Comparison of ENCODE assay signal across 11 mouse cellular contexts in the genomic region with DNA sequence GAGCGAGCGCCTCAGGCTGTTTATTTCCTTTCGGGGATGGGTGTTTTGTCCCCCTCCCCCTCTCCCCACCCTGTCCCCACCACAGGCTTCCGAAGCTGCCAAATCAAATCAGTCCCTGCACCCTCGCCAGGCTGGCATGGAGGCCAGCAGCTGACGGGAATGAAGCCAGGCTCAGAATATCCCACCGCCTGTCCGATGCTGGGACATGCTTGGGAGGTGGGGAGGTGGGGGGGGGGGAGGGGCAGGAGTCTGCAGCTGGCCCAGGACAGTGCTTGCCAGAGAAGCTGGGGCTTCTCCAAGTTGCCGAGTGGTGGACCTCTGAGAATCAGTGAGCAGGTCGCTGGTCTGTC. TPM values are rescaled to one million over a fixed set of nuclear protein-coding genes. Genes with fewer than 3 reads are reported as not detected.
DNase-seq lines count a peak whose midpoint lies in the region; TF ChIP-seq lines count a peak whose summit lies in the region.
"Had no signal": no experiment of that assay in that cellular context is flagged by ENCODE, and none has a peak within 500 bp of the region (broad histone marks: within the 10 kb centered on the region; RNA-seq: fewer than 3 reads in every experiment).

No protein-coding gene starts in this region.

- TF ChIP-seq EP300 in heart, adult 2 months (IDR thresholded peaks at IDR 0.05; ENCODE audit: insufficient read depth, low read depth, low read length) = no peak

- peaks cover 63% of the 10 kb centered on the region for H3K4me1 ChIP-seq in heart, adult 2 months (ENCODE audit: control insufficient read depth, insufficient read depth, low read length)

- no peak for TF ChIP-seq POLR2A in heart, adult 2 months (IDR thresholded peaks at IDR 0.05; ENCODE audit: insufficient read depth, low read depth, low read length)

- H3K27me3 ChIP-seq in heart, adult 2 months (ENCODE audit: control insufficient read depth, insufficient read depth, low read length) = no peaks in the 10 kb centered on the region

- peak; percentile 63 for DNase-seq in layer of hippocampus, adult 11-12 months (ENCODE audit: low spot score)
- DNase-seq in layer of hippocampus, postnatal 25 days (ENCODE audit: extremely low spot score in 1 of 2, low spot score in 1 of 2) = no peak
- DNase-seq in brain, embryonic 18.5 days (ENCODE audit: low read depth, low spot score) = peak; percentile 52
- peak; percentile 74 to 84 for DNase-seq in heart, adult 2 months
- peak; percentile 81 for DNase-seq in layer of hippocampus, postnatal 10 days (ENCODE audit: low spot score in 2 of 2)
- DNase-seq in spleen, postnatal 36 days (ENCODE audit: low spot score in 2 of 2) = no peak
- DNase-seq in thymus, postnatal 36 days = no peak
- no peak for DNase-seq in adipocyte (ENCODE audit: low spot score)
- DNase-seq: spleen, adult 18-20 months had no signal

- H3K9ac ChIP-seq in heart, adult 2 months (ENCODE audit: low read depth, low read length) = peak overlapping the region; percentile 16
- H3K9ac ChIP-seq: embryonic facial prominence, embryonic 13.5 days had no signal

- 17% methylated on average over 10 of the region's 10 CpGs for WGBS in heart, adult 2 months

- intact Hi-C loops in heart, adult 2 months (cut with DNase I) = no loop called here

- peaks cover 8% of the 10 kb centered on the region for H3K36me3 ChIP-seq in heart, adult 2 months (ENCODE audit: control insufficient read depth, insufficient read depth, low read length)
- H3K36me3 ChIP-seq: embryonic facial prominence, embryonic 13.5 days had no signal

- H3K79me2 ChIP-seq in heart, adult 2 months (replicated peaks; ENCODE audit: control insufficient read depth, insufficient read depth, low read length) = 0 out of 2 replicates have a peak, but pooled peaks cover 1% of the 10 kb centered on the region

- peak overlapping the region; percentile 78 for H3K27ac ChIP-seq in heart, adult 2 months
- H3K27ac ChIP-seq: embryonic facial prominence, embryonic 13.5 days; kidney, postnatal 0 days had no signal

- TF ChIP-seq CTCF in heart, adult 2 months (IDR thresholded peaks at IDR 0.05) = no peak

- peak overlapping the region; percentile 23; the same call in 1 of the 2 replicates for H3K4me3 ChIP-seq in heart, adult 2 months
- H3K4me3 ChIP-seq: embryonic facial prominence, embryonic 13.5 days had no signal

RNA-seq across cellular contexts. Expression of a gene that starts 39.1 kb away (rescaled TPM):
- total RNA-seq in layer of hippocampus, postnatal 25 days (2021) = 100 to 1,000 TPM; 295 to 297 TPM
- total RNA-seq in heart, adult 2 months (2021) = 10 to 100 TPM; 56.0 to 57.1 TPM
- 41.6 and 57.0 TPM in 2 replicates for polyA plus RNA-seq in heart, adult 2 months (2012; rRNA removed)
- total RNA-seq in layer of hippocampus, postnatal 10 days (2021) = 100 to 1,000 TPM; 197 to 215 TPM

RNA-seq across cellular contexts. Expression of a gene that starts 49.9 kb away (rescaled TPM):
- not detected for total RNA-seq in layer of hippocampus, postnatal 25 days (2021)
- total RNA-seq in heart, adult 2 months (2021) = not detected
- polyA plus RNA-seq in heart, adult 2 months (2012; rRNA removed) = not detected in 2 replicates
- 1 to 10 TPM in 1 of 2 experiments, not detected in 1; 1.7 TPM for total RNA-seq in layer of hippocampus, postnatal 10 days (2021)

Comparison
In these comparisons a context has a peak if more than half of its experiments do, and no peak if none do; other contexts are left out.
1. DNase-seq: peak in layer of hippocampus, adult 11-12 months (single experiment), brain, embryonic 18.5 days (single experiment), heart, adult 2 months (2 of 2) and layer of hippocampus, postnatal 10 days (2 of 2); none in layer of hippocampus, postnatal 25 days (0 of 2), spleen, postnatal 36 days (0 of 2), thymus, postnatal 36 days (0 of 2) and adipocyte (single experiment).